Mouse (Mus musculus): ENCODE results near the gene Nfe2l1.

GRCm38 (mm10) chr11:96840290-96840689 lies 10.5 kb upstream of the Nfe2l1 start:
- no peak for TF ChIP-seq CTCF (IDR thresholded peaks at IDR 0.05; ENCODE audit: low read depth)
- TF ChIP-seq EP300 (IDR thresholded peaks at IDR 0.05; ENCODE audit: low read depth): no peak

Measured in heart, postnatal 0 days (tissue).